Mouse (Mus musculus) bone marrow macrophage, adult 2 months (primary cell): ENCODE measurements around the gene Ngb.

Experiments used
- CTCF ChIP-seq: IDR thresholded peaks from 2 replicates; pipeline ENCODE4 v1.5.1; 2012; ENCODE audit warnings: low read depth, mild to moderate bottlenecking, low read length, moderate library complexity
- POLR2A ChIP-seq: IDR thresholded peaks from 2 replicates; pipeline ENCODE4 v1.6.1; 2012; ENCODE audit warnings: mild to moderate bottlenecking, low read depth, low read length, borderline replicate concordance

DNA sequence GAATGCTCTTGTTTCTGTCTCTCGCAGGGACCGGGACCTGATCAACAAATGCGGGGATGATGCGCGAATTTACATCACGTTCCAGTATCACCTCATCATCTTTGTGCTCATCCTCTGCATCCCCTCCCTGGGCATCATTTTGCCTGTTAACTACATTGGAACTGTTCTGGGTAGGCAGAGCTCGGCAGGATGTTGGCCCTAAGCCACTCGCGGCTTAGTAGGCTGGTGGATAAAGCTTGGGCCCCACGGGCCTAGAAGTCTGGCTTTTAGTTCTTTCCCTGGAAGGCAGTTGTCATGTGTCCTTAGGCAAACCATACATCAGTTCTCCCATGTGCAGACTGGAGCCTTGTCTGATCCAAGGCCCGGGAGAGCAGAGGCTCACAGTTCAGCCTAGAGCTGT is 36.9 kb downstream of the Ngb start:
- TF ChIP-seq CTCF (no peak), POLR2A (no peak)
